Mouse (Mus musculus) embryo, embryonic 10 days (tissue): Measurements from ENCODE around the gene Glcci1.
A peak's percentile ranks its signal among the peaks of the same experiment; 100 is the strongest.

Experiments used
- DNase-seq: peaks from one replicate; pipeline ENCODE4 v3.0.0-alpha.2; 2015; ENCODE audit warnings: low spot score

The Glcci1 gene

DNA sequence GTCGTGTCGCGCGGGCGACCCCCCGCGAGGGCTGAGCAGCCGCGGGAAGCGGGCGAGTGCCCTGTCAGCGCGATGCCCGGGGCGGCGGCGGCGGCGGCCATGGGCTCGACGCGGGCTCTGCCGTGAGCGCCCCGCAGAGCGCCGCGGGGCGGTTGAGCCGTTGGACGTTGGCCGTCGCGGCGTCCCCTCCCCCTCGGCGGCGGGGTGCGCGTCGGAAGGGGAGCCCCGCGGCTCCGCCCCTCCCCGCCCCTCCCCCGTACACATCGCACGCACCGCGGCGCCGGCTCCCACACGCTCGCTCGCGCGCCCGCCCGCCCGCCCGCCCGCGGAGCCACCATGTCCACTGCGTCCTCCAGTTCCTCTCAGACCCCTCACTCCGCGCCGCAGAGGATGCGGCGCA, at the start of gene Glcci1:
TSS of gene Glcci1 (plus strand) at position 50 of the 400 bp plus-strand sequence.
- DNase-seq, result peak; percentile 72

DNA sequence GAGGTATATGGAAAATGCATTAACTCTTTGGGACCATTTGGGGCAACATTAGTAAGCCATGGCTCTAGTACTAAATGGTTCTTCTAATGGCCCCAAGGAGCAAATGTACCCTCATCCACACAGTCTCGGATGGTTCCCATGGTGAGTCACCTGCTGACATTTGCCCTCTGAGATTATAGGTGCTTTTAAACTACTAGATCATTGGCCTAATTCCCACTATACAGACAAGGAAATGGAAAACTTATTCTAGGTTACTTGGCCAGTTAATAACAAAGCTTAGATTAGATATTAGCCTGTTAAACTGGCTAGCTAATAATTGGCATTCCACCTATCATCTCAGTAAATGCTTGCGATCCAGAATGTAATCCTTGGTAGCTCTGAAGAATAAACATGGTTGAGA, 47.0 kb upstream of the Glcci1 start:
- no peak for DNase-seq

DNA sequence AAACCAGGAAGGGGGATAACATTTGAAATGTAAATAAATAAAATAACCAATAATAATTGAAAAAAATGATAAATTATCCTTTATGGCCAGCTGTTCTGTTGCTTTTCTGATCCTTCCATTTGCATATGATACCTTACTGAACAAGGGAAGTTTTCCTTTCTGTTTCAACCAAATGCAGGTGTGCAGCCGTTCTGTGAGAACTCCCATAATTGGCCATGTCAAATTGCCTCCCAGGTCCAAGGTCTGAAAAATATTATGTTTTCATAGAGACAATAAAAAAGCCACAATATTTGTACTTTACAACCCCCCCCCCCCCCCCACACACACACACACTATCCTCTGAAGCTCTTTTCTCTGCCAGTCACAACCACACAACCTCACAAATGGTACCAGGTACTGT, 44.0 kb upstream of the Glcci1 start:
- no peak for DNase-seq

DNA sequence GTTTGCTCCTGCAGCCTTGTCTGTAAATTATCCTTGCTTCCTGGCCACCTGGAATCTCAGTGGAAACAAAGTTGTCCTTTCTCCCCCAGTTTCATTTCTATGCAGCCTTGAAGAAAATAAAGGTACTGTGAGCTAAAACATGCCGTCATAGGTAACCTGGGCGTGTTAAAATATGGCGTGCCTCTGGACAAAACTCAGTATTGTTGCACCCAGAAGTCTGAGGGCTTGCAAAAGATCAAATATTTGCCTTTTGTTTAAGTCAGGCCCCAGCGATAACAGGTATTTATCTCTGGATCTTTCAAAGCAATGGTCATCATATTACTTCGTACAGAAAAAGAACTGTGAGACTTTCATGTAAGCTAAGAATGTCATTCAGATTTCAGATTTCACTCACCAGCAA, 43.4 kb upstream of the Glcci1 start:
- DNase-seq, result no peak

DNA sequence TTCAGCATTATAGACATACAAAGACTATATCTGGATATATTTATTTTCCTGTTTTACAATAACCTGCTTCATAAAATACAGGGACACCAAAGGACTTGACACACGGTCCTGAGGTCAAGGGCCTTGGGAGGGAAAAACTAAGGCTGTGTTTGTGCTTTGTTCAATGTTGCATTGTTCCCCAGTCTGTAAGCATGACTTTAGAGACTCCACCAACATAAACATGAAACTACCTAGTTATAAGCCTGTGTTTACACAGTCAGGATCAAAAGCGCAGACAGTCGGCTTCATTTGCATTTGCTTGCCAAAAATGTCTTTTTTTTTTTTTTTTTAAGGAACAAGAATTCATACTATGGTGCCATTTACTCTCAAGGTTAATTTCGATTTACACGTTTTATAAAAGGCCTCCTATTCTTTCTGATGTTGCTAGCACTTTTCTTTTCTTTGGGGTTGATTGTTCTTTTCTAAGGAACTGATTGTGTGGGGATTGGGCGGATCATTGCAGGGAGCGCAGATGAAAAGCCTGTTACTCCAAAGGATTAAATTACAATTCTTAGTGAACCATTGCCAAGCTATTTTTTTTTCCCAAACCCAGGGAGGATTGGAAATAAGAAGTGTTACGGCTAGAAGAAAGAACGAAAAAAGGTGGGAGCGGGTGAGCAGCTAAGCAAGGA, 41.6 kb upstream of the Glcci1 start:
- no peak for DNase-seq

DNA sequence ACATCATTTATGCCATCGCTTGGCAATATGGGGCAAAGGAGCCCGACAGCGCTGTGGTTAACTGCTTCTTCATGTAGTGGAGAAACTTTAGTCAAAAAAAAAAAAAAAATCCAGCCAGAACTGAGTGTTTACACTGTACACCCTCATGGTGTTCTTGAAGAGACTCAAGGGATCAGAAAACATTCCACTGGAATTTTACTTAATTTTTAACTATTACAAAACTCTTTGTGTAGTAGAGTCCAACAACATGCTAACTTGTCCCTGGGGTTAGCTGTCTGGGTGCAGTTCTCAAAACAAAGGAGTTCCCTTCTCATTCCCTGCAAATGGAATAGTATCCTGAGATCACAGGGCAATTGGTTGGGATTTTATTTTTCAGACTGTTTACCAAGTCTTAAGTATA, 39.5 kb upstream of the Glcci1 start:
- no peak for DNase-seq

DNA sequence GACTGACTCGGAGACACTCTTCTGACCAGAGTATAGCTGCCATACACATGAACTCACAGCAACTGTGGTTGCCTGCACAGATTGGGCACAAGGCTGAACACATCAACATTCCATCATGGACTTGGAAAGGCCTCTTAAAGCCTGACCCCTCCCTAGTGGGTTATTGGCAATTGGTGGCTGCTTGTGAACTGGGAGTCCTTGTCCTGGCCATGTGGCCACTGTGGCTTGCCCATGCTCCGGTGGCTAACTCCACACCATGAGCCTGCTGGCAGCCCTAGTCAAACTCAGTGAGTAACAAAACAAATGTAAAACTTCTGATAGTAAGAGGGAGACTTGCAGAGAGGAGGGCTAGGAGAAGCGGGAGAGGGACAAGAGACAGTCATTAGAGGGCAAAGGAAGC, 37.3 kb upstream of the Glcci1 start:
- DNase-seq, result no peak

DNA sequence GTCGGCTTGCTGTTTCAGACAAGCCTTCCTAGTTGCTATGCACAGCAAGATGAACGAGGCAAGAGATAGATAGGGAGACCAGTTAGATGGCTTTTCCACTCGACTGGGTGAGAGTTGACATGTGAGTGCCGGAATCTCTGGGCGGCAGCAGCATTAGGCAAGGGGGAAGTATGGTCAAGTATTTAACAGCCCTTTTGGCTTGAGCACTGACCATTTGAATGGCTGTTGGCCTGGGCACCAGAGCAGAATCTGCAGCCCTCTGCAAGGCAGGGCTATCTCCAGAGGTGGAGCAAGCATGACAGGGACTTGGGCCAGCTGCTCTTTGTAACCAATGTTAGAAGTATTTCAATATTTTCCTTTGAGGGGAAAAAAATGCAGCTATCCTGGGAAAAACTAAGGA, 36.5 kb upstream of the Glcci1 start:
- no peak for DNase-seq

DNA sequence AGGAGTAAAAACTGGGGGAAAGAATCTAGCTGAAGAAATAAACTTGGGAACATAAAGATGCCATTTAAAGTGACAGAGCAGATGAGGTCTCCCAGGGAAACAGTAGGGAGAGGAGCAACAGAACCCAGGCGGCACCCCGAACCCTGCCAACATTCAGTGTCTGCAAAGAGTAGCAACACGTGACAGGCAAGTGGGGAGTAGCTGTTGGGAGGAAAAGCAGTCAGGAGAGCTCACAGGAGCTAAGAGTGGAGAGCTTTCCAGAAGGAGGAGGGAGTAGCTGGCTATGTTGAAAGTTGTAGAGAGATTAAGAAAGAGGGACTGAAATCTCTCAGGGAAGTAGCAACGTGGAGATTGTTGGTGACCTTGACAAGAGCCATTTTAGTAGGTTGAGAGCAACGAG, 35.9 kb upstream of the Glcci1 start:
- no peak for DNase-seq

DNA sequence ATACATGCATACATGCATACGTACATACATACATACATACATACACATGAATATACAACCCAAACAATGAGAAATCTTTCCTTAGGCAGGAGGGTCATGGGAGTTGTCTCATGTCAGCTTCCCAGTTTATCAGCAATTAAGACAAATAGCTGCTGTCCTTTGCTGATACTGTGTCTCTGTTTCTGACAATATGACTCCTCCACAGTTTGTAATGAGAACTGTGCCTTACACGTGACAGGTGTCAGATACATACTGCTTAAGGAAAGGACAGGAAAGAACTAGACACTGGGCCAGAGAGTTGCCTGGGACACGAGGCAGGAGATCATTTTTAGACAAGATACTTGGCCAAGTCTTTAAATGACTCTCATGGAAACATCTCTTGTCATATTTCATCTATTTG, 35.1 kb upstream of the Glcci1 start:
- no peak for DNase-seq

DNA sequence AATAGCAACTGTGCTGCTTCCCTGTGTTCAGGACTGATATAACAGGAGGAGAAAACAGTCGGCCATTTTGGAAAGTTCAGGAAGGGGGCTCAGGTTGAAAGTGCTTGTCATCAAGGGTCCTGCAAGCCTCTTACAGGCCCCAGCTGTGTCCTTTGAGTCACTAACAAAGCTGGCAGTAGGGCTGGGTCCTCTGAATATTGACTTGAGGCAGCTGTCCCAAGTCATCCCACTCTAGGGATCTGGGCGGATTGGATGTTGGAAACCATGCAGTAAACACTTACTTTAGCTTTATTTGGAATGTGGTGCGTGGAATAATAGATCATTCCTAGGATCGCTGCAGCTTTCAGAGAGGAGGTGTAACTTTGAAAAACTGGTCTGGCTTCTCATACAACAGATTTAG, 34.6 kb upstream of the Glcci1 start:
- DNase-seq, result no peak

DNA sequence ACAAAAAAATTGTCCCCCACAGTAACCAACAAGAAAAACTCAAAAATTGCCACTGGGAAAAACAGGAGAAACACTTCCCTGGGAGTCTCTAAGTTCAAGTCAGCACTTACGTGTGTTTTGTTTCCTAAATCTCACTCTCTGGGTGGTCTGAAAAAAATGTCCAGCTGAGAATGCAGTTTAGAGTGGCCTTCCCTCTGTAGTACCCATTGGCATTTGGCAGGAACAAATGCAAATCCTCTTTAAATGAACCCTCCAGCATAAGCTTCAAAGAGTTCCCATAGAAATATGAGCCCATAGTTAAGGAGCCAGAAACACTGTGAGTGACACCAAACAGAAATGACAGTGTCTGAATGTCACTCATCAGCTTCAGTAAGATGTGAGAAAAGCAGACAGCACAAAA, 30.2 kb upstream of the Glcci1 start:
- no peak for DNase-seq

DNA sequence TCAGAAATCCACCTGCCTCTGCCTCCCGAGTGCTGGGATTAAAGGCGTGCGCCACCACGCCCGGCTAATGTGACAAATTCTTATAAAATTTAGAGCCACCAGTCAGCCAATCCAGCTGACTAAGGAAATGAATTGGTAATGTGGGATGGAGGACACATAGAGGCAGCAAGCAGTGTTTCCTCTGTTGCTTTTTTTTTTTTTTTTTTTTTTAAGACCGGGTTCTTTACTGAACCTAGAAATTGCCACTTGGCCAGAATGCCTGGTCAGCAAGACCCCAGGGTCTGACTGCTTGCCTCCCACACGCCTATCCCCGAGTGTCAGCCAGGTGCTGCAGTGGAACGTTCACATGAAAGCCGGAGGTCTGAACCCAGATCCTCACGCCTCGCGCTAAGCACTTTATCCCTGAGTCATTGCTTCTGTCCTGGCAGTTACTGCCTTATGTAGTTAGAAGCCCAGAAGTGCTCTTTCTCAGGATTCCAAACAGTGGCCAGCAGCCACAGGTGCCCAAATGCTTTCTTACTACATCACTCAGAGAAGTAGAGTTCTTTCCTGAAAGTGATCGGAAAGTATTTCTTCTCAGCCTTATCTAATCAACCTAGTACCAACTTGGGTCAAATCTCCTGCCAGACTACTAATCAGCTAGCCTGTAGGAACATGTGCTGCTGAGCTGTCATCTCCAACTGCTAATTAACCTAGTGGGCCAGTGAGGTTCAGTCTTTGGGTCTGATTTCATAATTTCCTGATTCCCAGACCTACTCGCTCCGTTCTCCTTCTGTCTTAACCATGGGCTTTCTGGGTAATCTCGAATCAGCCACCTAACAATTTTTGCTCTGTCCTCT, 24.7 kb upstream of the Glcci1 start:
- DNase-seq, result no peak

DNA sequence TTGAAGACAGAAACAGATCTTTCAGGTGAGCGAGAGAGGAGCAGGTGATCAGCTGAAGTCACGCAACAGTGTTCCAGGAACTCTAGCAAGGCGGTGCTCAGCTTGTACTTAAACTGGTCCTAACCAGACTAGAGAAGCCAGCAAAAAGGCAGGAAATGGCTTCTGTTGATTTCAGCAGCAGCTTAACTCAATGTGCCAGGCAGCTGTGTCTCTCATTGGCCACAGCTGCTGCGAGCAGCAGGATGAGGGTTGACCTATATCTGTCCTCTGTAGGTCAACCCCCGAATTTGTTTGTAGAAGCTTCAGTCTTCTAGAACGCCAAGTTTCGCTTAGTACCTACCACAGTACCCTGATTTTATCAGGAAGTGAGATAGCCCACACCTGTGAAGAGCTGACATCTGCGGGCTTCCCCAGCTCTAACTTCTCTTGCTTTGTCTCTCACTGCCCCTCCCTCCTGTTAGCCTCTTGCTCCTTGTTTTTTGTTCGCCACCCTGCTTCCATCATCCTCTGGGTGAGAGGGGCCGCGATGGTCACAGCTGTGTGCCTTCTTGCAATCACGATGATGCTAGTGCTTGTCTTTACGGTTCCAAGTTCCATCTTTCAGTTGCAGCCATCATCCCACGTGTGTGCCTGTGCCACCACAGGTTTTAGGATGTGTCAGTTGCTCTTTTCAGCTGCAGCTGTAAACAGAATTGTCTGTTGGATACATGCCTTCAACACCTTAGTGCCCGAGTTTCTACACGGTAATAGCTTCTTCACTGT, 23.8 kb upstream of the Glcci1 start:
- no peak for DNase-seq

DNA sequence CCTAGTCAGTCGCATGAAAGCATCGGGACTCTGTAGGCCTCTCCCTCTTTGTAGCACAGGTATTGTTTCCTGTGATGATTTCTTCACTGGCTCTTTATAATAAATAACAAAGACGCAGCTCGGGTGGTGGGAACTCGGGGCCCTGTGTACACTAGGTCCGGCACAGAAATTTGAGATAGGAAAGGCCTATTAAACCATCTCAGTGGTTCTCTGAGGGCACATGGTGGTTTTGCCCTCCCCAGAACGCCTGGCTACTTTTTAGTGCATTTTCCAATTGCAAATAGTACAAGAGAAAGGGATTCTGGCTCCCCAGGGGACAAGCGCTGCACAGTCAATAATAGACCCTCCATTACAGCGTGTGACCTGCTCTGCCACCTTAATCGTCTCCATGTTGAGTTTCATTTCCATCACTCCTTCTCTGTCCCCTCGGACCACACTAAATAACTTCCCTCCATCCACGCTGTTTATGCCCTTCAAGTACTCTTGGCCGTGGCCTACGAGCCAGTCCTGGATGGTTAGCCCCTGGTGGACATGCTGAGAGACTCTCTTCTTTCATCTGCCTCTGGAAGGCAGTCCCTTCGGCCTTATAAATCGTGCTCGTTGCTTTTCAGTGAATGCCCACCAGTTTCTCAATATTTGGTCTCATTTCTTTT, 22.9 kb upstream of the Glcci1 start:
- no peak for DNase-seq

DNA sequence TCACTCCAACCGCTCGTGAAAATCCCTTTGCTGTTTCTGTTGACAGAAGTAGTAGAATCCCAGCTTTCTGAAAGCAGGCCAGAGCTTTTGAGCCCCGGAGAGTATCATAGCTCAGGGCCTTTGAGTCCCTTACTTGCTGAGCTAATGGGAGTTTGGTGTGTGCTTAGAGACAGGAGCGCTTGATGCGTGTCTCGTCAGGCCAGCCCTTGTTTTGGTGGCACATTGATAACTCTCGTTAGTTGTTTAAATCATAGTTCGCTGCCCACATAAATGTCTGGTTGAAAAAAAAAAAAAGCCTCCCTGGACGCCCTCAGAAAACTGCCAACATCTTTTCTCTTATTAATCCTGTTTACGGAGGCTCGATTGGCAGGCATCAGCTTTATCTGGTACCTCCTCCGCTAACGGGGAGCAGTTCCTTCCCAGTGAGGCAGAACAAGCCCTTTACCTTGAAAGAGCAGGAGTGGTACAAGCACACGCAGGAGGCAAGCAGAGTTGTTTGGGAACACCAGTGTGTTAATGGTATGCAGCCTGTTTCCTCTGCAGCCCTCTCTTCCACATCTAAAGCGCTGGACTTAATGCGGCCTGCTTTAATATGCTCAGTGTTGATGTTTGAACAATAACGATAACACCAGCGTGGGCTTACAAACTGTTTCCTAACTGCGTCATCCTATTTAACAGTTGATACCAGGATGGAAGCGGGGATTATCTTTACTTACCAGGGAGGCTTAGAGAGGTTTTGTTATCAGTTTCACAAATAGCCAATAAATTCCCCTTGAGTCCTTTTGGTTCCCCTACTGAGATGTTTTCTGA, 22.2 kb upstream of the Glcci1 start:
- peak; percentile 14 for DNase-seq

DNA sequence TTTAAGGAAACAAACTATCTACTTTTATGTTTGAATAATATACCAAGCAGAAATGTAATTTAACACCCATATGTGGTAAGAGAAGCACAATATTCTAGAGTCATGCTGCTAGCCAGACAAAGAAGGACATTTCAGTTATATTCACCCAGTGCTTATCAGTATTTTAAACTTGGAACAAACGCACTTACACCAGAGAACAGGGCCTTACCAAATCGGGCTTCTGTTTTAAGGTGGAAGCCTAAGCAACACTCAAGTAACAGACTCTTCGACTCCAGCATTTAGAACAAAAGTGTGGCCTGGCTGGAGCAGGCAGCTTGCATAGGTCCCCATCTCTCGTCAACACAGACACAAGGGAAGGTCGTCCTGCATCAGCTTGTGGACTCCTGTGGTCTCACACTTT, 21.2 kb upstream of the Glcci1 start:
- DNase-seq, result no peak

DNA sequence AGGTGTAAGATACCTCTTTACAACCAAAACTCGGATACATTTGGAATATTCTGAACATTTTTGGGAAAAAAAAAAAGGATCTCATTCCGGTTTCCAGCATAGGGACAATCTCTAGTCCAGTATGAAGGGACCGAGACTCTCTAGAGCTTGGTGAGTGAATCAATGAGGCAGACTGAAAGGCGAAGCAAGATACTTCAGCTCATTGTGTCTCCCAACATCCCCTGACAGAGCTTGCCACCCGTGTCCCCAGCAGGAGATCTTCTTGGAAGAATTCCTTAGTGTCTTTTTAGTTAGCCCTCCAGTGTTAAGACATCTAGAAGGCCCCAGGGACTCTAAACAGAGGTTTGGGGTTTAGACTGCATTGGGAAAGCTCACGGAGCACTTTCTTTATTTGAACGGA, 20.1 kb upstream of the Glcci1 start:
- no peak for DNase-seq

DNA sequence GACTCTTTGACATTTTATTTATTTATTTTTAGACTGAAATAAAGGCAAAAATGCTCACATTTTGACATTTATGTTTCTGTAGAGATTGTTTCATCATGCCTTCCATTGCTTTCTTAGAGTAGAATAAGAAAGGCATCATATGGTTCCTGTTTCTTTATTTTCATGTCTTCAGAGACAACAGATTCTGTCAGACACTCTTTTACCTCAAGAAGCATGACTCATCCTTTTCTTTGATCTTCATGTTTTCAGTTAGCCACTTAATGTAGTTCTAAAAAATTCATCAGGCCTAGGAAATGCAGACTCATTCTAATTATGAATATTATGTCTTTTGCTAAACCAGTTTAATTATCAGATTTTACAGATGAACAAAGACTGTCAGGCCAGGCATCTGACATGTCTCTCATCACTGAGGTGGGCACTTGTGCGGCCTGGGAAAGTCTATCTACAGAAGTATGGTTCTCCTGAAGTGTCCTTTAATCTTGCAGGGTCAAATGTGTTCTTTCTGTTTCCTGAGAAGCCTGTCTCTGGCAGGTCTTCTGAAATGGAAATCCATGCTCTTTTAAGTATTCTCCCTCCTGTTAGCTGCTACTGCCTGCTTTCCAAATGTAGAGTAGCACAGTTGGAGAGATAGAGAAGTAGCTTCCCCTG, 19.3 kb upstream of the Glcci1 start:
- DNase-seq, result no peak

DNA sequence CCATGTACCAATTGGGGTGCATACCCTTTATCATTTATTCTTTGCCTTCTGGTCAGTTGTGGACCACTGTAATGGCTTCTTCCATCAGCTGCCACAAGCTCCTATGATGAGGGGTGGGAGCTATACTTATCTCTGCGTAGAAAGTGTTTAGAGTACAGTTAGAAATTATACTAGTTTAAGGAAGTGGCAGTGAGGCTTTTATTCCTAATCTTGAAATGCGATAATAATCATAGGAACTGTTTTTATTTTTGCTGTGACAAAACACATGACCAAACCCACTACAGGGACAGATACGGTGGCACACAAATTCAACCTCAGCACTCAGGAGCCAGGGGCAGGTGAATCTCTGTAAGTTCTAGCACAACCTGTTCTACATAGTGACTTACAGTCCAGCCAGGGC, 17.2 kb upstream of the Glcci1 start:
- no peak for DNase-seq
